Mouse (Mus musculus) forebrain, embryonic 15.5 days (tissue): ENCODE data around the gene Adarb1. TPM values are rescaled to one million over a fixed set of nuclear protein-coding genes. Genes with fewer than 3 reads are reported as not detected.

Source experiments
- ATAC-seq: fragments of 200-750 bp; cut with Nextera tagmentation; replicated peaks from 2 replicates; pipeline ENCODE4 v1.8.0; 2017; ENCODE audit warnings: mild to moderate bottlenecking, moderate TSS enrichment, moderate library complexity
- H3K27ac ChIP-seq: fragments of 300-500 bp; sonication (generic); replicated peaks from 2 replicates; pipeline ENCODE4 v1.5.1; 2015; ENCODE audit warnings: mild to moderate bottlenecking, inconsistent platforms
- H3K27me3 ChIP-seq: fragments of 300-500 bp; sonication (generic); 2 replicates; pipeline ENCODE4 v1.6.1; 2015; ENCODE audit warnings: inconsistent platforms
- H3K36me3 ChIP-seq: fragments of 300-500 bp; sonication (generic); 2 replicates; pipeline ENCODE4 v1.6.1; 2015; ENCODE audit warnings: mild to moderate bottlenecking, inconsistent platforms
- H3K4me1 ChIP-seq: fragments of 300-500 bp; sonication (generic); 2 replicates; pipeline ENCODE4 v1.6.1; 2015; ENCODE audit warnings: inconsistent platforms
- H3K4me2 ChIP-seq: fragments of 300-500 bp; sonication (generic); replicated peaks from 2 replicates; pipeline ENCODE4 v1.6.1; 2015; ENCODE audit warnings: mild to moderate bottlenecking, inconsistent platforms
- H3K4me3 ChIP-seq: fragments of 300-500 bp; sonication (generic); 2 replicates; pipeline ENCODE4 v1.5.1; 2015; ENCODE audit warnings: mild to moderate bottlenecking, inconsistent platforms
- H3K9ac ChIP-seq: fragments of 300-500 bp; sonication (generic); replicated peaks from 2 replicates; pipeline ENCODE4 v1.6.1; 2015; ENCODE audit warnings: mild to moderate bottlenecking, inconsistent platforms
- H3K9me3 ChIP-seq: fragments of 300-500 bp; sonication (generic); 2 replicates; pipeline ENCODE4 v1.6.1; 2016; ENCODE audit warnings: inconsistent platforms
- WGBS: fragments of 180-500 bp; shearing (Covaris S2); methylation state at CpG from one replicate; pipeline ENCODE4 v1.1.7; 2015; ENCODE audit warnings: mixed read lengths; 5-methylcytosine and 5-hydroxymethylcytosine counted together
- polyA plus RNA-seq: library from polyadenylated mRNA; unstranded; fragments of >200 nt; fragmentation: Nextera tagmentation; extraction: Ambion mirVana; gene quantifications from 2 replicates; pipeline ENCODE4 v1.2.1, GENCODE M21; 2015

Gene Adarb1
- polyA plus RNA-seq, 1 experiment from 2014 or later = 11.9 TPM

DNA sequence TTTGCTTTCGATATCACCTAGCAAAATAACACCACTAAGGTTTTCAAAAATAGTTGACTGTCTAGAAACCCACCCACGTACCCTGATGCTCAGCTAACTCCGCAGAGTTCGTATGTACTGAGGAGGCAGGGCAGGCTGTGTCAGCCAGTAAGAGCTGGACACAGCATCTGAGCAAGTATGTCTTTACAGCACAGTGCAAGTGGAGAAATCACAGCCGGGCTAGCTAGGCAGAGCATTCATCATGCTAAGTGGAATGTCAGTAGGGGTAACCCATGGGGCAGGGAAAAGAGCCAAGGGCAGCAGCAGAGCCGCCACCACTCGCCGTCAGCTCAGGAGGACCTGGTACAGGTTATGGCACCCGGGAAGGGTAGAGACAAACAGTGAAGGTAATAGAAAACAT, 84.6 kb downstream of the Adarb1 start:
- H3K4me1 ChIP-seq = no peaks in the 10 kb centered on the region
- 90% methylated on average over 9 of the region's 9 CpGs for WGBS
- no peak overlapping the region for H3K4me2 ChIP-seq
- H3K9me3 ChIP-seq = no peaks in the 10 kb centered on the region
- no peak for ATAC-seq
- no peak overlapping the region for H3K4me3 ChIP-seq
- H3K9ac ChIP-seq = no peak overlapping the region
- H3K27me3 ChIP-seq = no peaks in the 10 kb centered on the region
- no peak overlapping the region for H3K27ac ChIP-seq
- no peaks in the 10 kb centered on the region for H3K36me3 ChIP-seq

DNA sequence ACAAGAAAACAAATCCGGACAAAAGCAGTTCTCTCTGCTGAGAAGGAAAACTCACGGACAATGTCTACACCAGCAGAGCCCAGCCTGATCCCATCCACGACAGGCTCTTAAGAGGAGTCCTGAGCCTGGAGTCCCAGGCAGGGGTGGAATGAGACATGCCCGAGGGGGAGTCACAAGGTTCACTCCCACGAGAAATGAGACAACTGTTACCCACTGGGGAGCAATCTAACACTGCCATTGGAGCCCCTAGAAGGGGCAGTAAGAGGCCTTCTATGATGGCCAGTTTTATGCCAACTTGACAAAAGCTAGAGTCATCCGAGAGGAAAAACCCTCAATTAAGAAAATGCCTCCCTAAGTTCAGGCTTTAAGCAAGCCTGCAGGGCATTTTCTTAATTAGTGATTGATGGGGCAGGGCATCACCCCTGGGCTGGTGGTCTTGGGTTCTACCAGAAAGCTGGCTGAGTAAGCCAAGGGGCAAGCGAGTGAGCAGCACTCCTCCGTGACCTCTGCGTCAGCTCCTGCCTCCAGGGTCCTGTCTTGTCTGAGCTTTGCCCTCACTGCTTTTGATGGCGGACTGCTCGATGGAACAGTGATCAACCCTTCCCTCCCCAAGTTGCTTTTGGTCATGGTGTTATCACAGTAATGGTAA, 88.5 kb downstream of the Adarb1 start:
- Histone ChIP-seq H3K4me1 (peaks cover 7% of the 10 kb centered on the region), H3K4me3 (no peak overlapping the region), H3K9ac (no peak overlapping the region), H3K27ac (no peak overlapping the region), H3K4me2 (no peak overlapping the region), H3K36me3 (no peaks in the 10 kb centered on the region), H3K27me3 (no peaks in the 10 kb centered on the region), H3K9me3 (no peaks in the 10 kb centered on the region)
- WGBS = 58% methylated on average over 11 of the region's 11 CpGs
- no peak for ATAC-seq

DNA sequence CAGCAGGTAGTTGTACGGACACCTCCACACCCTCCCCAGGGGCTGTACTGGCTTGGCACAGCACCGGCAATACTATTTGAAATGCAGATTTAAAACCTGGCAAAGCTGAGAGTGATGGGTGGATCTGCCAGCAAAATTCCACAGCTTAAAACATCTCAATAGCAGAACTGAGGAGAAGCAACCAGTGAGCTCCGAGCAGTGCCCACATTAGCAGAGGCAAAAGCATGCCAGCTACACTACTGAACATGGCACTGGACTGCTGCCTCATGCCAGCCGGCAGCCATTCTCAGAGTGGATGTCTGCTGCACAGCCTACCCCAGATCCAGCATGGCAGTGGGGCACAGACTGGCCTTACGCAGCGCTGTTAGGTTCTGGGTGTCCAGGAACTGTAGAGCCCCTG, 93.4 kb downstream of the Adarb1 start:
- WGBS = 59% methylated on average over 6 of the region's 6 CpGs
- ATAC-seq = no peak; the same call in 1 of the 2 replicates
- no peaks in the 10 kb centered on the region for H3K36me3 ChIP-seq

DNA sequence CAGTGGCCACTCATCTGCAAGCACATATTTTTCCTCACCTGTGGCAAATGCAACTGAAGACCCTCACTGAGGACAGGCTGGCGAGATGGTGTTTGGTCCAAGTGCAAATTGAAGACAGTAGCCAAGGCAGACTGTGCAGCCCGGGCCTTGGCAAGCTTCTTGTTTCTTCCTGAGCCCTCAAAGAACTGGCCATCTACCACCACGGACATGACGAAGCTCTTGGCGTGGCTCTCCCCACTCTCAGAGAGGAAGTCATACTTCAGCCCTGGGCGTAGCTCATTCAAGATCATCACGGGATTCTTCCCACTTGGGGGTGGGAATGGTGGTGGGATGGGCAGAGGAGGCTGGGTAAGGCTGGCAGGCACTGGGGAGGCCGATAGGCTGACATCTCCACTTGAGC, 96.5 kb downstream of the Adarb1 start:
- ATAC-seq = no peak
- H3K4me3 ChIP-seq = no peak overlapping the region
- WGBS = 92% methylated on average over 8 of the region's 8 CpGs

More for the DNA sequence above, 93.4 kb downstream of the Adarb1 start:
- no peaks in the 10 kb centered on the region for H3K9me3 ChIP-seq
- no peaks in the 10 kb centered on the region for H3K27me3 ChIP-seq
- peak overlapping the region; percentile 34; the same call in 1 of the 2 replicates for H3K27ac ChIP-seq
- H3K4me3 ChIP-seq = no peak overlapping the region
- H3K4me2 ChIP-seq = no peak overlapping the region
- H3K9ac ChIP-seq = no peak overlapping the region
- peaks cover 10% of the 10 kb centered on the region for H3K4me1 ChIP-seq

DNA sequence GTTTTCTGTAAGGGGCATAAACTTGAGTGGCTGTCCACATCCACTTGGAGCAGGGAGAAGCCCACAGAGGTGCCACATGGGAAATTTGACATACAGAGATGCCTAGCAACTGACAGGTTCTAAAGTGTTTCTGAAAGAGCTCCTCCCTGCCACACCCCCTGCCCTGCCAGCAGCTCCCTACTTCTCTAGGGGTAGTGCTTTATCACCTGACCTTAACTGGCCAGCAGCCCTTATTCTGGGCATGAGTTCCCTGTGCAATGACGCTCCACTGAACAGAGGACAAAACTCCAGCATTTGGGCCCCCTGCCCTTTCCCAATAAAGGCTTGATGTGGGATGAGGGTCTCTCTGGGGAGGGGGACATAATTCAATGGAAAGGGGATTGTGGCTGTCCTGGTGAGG, 97.1 kb downstream of the Adarb1 start:
- Histone ChIP-seq H3K4me1 (peaks cover 10% of the 10 kb centered on the region), H3K4me3 (no peak overlapping the region), H3K27ac (no peak overlapping the region), H3K9ac (no peak overlapping the region), H3K27me3 (no peaks in the 10 kb centered on the region), H3K36me3 (no peaks in the 10 kb centered on the region), H3K4me2 (no peak overlapping the region), H3K9me3 (no peaks in the 10 kb centered on the region)
- 67% methylated on average over 1 of the region's 1 CpGs for WGBS
- ATAC-seq = no peak

More for the DNA sequence above, 96.5 kb downstream of the Adarb1 start:
- Histone ChIP-seq H3K9ac (no peak overlapping the region), H3K4me2 (no peak overlapping the region), H3K27ac (no peak overlapping the region), H3K4me1 (peaks cover 10% of the 10 kb centered on the region), H3K9me3 (no peaks in the 10 kb centered on the region), H3K27me3 (no peaks in the 10 kb centered on the region), H3K36me3 (no peaks in the 10 kb centered on the region)

DNA sequence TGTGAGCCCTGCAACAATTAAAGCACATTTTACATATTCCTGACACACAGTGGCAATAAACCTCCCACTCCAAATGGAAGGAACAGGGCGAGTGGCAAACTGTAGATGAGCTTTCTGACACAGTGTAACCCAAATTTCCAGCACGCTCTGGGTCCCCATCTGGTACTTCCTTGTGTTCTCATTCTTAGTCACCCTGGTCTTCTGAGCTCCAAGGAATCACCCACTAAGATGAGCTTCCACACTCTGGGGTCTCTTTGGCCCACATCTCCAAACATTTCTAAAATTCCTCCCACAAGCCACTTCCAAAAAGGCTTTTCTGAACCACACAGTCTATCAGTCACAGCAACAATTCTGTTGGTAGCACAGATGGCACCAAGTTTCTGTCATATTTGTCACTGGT, 102.4 kb downstream of the Adarb1 start:
- H3K4me2 ChIP-seq = no peak overlapping the region
- no peaks in the 10 kb centered on the region for H3K9me3 ChIP-seq
- peaks cover 3% of the 10 kb centered on the region; the same call in 1 of the 2 replicates for H3K4me1 ChIP-seq
- no peak overlapping the region for H3K9ac ChIP-seq
- no peak; the same call in 1 of the 2 replicates for ATAC-seq
- H3K27me3 ChIP-seq = no peaks in the 10 kb centered on the region
- H3K27ac ChIP-seq = peak overlapping the region; percentile 60
- WGBS = 80% methylated on average over 2 of the region's 2 CpGs
- peaks cover 7% of the 10 kb centered on the region for H3K36me3 ChIP-seq
- H3K4me3 ChIP-seq = no peak overlapping the region

DNA sequence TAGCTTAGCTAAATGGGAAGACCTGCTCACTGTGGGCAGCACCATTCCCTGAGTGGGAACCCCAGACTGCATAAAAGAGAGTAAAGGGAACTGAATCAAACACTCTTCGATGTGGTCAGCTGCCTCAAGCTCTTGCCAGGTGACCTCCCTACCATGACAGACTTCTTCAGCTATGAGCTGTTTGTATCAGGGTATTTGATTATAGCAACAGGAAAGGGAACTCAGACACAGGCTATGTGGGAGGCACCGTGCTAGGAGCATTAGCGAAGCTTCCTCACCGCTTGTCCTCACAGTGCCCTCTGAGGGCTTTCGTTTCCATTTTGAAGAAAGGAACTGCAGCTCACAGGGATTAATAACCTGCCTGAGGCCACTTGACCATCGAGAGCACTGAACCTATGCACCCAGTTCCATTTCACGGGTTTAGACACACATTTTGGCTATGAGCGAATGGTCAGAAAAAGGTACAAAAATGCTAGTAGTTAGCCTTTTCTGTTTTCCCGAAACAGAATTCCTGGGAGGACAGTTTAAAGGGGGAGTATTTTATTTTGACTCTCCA, 103.3 kb downstream of the Adarb1 start:
- no peaks in the 10 kb centered on the region for H3K9me3 ChIP-seq
- H3K4me1 ChIP-seq = peaks cover 3% of the 10 kb centered on the region; the same call in 1 of the 2 replicates
- no peak overlapping the region for H3K9ac ChIP-seq
- peak overlapping the region; percentile 60 for H3K27ac ChIP-seq
- ATAC-seq = no peak
- no peaks in the 10 kb centered on the region for H3K27me3 ChIP-seq
- H3K4me2 ChIP-seq = no peak overlapping the region
- H3K4me3 ChIP-seq = no peak overlapping the region
- WGBS = 84% methylated on average over 9 of the region's 9 CpGs
- H3K36me3 ChIP-seq = peaks cover 7% of the 10 kb centered on the region

DNA sequence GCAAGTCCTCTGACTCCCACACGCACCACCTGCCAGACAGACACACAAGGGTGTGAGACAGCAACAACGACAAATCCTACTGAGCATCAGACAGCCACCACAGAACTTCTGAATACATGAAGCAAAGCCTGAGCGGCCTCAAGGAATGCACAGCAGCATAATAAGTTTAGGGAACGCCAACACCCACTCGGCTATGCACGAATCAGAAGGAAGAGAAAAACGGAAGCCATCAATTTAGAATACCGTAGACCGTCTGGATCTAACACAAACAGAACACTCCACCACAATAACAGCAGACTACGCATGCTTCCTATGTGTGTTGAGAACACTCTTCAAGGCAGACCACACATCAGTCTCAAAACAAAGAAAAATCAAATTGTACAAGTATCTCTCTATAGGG, 109.1 kb downstream of the Adarb1 start:
- no peak overlapping the region for H3K27ac ChIP-seq
- 75% methylated on average over 10 of the region's 10 CpGs for WGBS
- H3K4me2 ChIP-seq = no peak overlapping the region
- no peak overlapping the region for H3K9ac ChIP-seq
- H3K36me3 ChIP-seq = peaks cover 7% of the 10 kb centered on the region
- H3K27me3 ChIP-seq = no peaks in the 10 kb centered on the region
- no peak overlapping the region for H3K4me3 ChIP-seq
- H3K4me1 ChIP-seq = no peaks in the 10 kb centered on the region
- H3K9me3 ChIP-seq = no peaks in the 10 kb centered on the region
- ATAC-seq = no peak

DNA sequence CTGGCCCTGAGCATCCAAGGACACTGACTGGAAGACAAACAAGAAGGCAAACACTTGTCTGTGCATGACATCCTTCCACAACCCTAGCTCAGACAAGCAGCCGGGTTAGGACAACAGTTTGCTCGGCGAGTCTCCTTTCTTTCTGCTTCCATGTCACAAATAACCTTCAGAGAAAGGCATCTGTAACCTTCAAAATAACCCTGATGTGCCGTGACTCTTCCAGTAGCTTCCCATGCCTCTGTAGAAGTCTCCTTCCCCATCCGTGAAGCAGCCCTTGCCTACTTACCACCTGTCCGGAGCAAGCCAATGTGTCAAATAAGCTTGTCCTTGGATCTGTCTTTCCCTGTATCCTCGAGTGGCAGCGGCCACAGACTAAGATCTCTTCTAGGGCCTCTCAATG, 112.3 kb downstream of the Adarb1 start:
- H3K9ac ChIP-seq = no peak overlapping the region
- H3K4me2 ChIP-seq = no peak overlapping the region
- peaks cover 7% of the 10 kb centered on the region for H3K36me3 ChIP-seq
- H3K4me1 ChIP-seq = no peaks in the 10 kb centered on the region
- no peak overlapping the region for H3K27ac ChIP-seq
- 79% methylated on average over 8 of the region's 8 CpGs for WGBS
- no peaks in the 10 kb centered on the region for H3K9me3 ChIP-seq
- no peak for ATAC-seq
- no peaks in the 10 kb centered on the region for H3K27me3 ChIP-seq
- no peak overlapping the region for H3K4me3 ChIP-seq

DNA sequence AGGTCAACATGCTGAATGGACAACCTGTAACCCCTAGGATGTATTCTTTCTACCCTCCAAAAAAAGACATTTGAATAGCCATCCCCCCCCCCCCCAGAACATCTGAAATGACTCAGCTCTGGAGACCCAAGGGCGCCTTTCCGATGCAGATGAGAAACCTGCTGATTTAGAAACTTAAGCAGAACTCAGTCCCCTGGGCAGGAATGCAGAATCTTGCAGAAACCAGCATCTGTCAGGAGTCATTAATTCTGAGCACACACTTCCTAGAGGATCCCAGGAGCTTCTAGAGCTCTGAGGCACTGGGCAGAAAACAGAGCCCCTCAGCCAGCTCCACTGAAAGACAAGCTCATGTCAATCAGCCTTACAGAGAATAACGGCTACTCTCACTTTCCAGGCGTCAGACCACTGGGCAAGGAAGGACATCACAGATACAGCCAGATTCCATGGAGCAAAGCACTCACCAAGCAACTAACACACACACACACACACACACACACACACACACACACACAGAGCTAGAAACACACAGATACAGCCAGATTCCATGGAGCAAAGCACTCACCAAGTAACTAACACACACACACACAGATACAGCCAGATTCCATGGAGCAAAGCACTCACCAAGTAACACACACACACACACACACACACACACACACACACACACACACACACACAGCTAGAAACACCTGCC, 113.1 kb downstream of the Adarb1 start:
- Histone ChIP-seq H3K27ac (no peak overlapping the region), H3K9me3 (no peaks in the 10 kb centered on the region), H3K4me3 (no peak overlapping the region), H3K4me1 (no peaks in the 10 kb centered on the region), H3K27me3 (no peaks in the 10 kb centered on the region), H3K4me2 (no peak overlapping the region), H3K9ac (no peak overlapping the region), H3K36me3 (peaks cover 6% of the 10 kb centered on the region; the same call in 1 of the 2 replicates)
- 31% methylated on average over 4 of the region's 4 CpGs for WGBS
- ATAC-seq = no peak

DNA sequence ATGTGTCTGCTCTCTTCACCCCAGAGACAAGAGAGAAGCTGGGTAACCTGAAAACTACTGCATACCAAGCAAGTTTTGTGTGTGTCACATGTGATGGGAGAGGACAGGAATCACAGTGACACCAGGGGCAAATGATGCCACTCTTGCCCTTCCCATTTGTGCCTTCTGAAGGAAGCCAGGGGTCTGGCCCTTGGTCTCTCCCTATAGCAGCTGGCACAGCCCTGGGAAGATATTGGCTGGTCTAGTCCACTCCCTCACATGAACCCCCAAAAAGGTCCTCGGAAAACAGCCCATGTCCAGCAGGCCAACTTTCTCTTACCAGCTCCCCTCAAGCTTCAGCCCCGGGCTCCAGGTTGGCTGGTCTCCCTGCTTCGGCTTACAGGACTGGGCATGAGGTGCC, 113.7 kb downstream of the Adarb1 start:
- Histone ChIP-seq H3K4me2 (no peak overlapping the region), H3K27me3 (no peaks in the 10 kb centered on the region), H3K9ac (no peak overlapping the region), H3K27ac (no peak overlapping the region), H3K9me3 (no peaks in the 10 kb centered on the region), H3K4me1 (no peaks in the 10 kb centered on the region), H3K4me3 (no peak overlapping the region), H3K36me3 (peaks cover 9% of the 10 kb centered on the region; the same call in 1 of the 2 replicates)
- 66% methylated on average over 3 of the region's 3 CpGs for WGBS
- ATAC-seq = no peak

DNA sequence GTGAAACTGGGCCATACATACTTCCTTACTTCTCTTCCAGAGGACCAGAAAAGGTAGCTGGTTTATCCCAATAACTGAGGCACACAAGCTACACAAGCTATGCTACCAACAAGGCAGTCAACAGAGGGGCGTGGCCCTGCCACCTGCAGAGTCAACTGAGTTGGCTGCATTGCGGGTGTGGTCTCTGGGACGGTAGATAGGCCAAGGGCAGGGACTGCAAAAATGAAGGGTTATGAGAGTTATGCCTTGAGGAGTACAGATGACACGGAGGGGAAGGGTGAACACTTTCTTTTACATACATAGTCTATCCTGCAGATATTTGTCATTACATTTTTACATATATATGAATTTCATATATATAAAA, 117.2 kb downstream of the Adarb1 start:
- Histone ChIP-seq H3K27me3 (no peaks in the 10 kb centered on the region), H3K4me3 (no peak overlapping the region), H3K9ac (no peak overlapping the region), H3K4me1 (no peaks in the 10 kb centered on the region), H3K36me3 (peaks cover 9% of the 10 kb centered on the region; the same call in 1 of the 2 replicates), H3K9me3 (no peaks in the 10 kb centered on the region), H3K4me2 (no peak overlapping the region), H3K27ac (no peak overlapping the region)
- 90% methylated on average over 4 of the region's 4 CpGs for WGBS
- no peak for ATAC-seq
